Mouse (Mus musculus) heart, adult 2 months (tissue): ENCODE measurements around the gene B2m.

Source experiments
- CTCF ChIP-seq: fragments of 200-600 bp; IDR thresholded peaks from 2 replicates; pipeline ENCODE4 v1.8.1; 2022; ENCODE audit warnings: antibody characterized with exemption, mild to moderate bottlenecking, moderate library complexity
- EP300 ChIP-seq: fragments of 200-500 bp; IDR thresholded peaks from 2 replicates; pipeline ENCODE4 v1.6.1; 2011; ENCODE audit warnings: low read depth, low read length, control low read depth; ENCODE audit not compliant: insufficient read depth
- POLR2A ChIP-seq: fragments of 200-500 bp; IDR thresholded peaks from 2 replicates; pipeline ENCODE4 v1.6.1; 2011; ENCODE audit warnings: mild to moderate bottlenecking, low read depth, low read length, control low read depth; ENCODE audit not compliant: insufficient read depth

DNA sequence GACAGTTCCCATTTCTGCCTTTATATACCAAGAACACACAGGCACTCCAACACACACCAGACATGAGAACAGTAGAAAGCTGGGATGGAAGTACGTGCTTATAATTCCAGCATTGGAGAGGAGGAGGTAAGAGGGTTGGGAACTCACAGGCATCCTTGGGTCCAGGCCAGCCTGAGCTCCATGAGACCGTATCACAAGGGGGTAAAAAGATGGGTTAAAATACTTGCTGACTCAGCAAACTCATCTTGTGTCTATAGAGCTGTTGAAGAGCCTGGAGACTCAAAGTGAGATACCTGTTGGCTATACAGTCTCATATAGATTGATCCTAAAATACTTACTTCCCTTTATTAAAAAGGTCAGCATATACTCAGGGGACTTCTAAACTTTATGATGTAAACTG is 30.6 kb upstream of the B2m start:
- TF ChIP-seq POLR2A (no peak), CTCF (no peak), EP300 (no peak)
